Comparison of ENCODE assay signal across 45 mouse cellular contexts in genomic region chr5:87091111-87091510, GRCm38 (mm10). TPM values are rescaled to one million over a fixed set of nuclear protein-coding genes. Genes with fewer than 3 reads are reported as not detected.
"Had no signal": no experiment of that assay in that cellular context is flagged by ENCODE, and none has a peak within 500 bp of the region (broad histone marks: within the 10 kb centered on the region; RNA-seq: fewer than 3 reads in every experiment).

No protein-coding gene starts in this region.

- H3K4me1 ChIP-seq: limb, embryonic 10.5 days; limb, embryonic 12.5 days; limb, embryonic 13.5 days; limb, embryonic 15.5 days; liver, embryonic 12.5 days; liver, embryonic 15.5 days; lung, embryonic 15.5 days; megakaryocyte, embryonic 14.5 days; midbrain, embryonic 10.5 days; midbrain, embryonic 12.5 days; midbrain, embryonic 13.5 days; midbrain, embryonic 15.5 days; neural tube, embryonic 12.5 days had no signal

- H3K27ac ChIP-seq: left cerebral cortex, adult 2 months; limb, embryonic 10.5 days; limb, embryonic 12.5 days; limb, embryonic 13.5 days; limb, embryonic 15.5 days; liver, embryonic 12.5 days; liver, embryonic 13.5 days; liver, embryonic 14.5 days; liver, embryonic 15.5 days; lung, embryonic 15.5 days; macrophage; midbrain, embryonic 10.5 days; midbrain, embryonic 12.5 days; midbrain, embryonic 13.5 days; midbrain, embryonic 15.5 days; neural tube, embryonic 12.5 days had no signal

- H3K4me3 ChIP-seq: left cerebral cortex, adult 2 months; limb, embryonic 10.5 days; limb, embryonic 12.5 days; limb, embryonic 13.5 days; limb, embryonic 15.5 days; liver, embryonic 12.5 days; liver, embryonic 13.5 days; liver, embryonic 15.5 days; lung, embryonic 15.5 days; megakaryocyte, embryonic 14.5 days; midbrain, embryonic 10.5 days; midbrain, embryonic 12.5 days; midbrain, embryonic 13.5 days; midbrain, embryonic 15.5 days; myocyte; neural tube, embryonic 12.5 days had no signal

- H3K36me3 ChIP-seq: limb, embryonic 10.5 days; limb, embryonic 12.5 days; limb, embryonic 13.5 days; limb, embryonic 15.5 days; liver, embryonic 12.5 days; liver, embryonic 13.5 days; liver, embryonic 15.5 days; lung, embryonic 15.5 days; midbrain, embryonic 10.5 days; midbrain, embryonic 12.5 days; midbrain, embryonic 13.5 days; midbrain, embryonic 15.5 days; neural tube, embryonic 12.5 days had no signal

- DNase-seq: left cerebral cortex, postnatal 4 days; liver, embryonic 13.5 days; liver, postnatal 0 days; lung, adult 18-20 months; lung, adult 2 months; lung, embryonic 14.5 days; lung, postnatal 10 days; lung, postnatal 14 days; lung, postnatal 36 days; lung, postnatal 4 days; midbrain, embryonic 14.5 days had no signal

- H3K27me3 ChIP-seq: limb, embryonic 12.5 days; limb, embryonic 13.5 days; limb, embryonic 15.5 days; liver, embryonic 12.5 days; liver, embryonic 13.5 days; liver, embryonic 15.5 days; lung, embryonic 15.5 days; megakaryocyte, embryonic 14.5 days; midbrain, embryonic 12.5 days; midbrain, embryonic 13.5 days; midbrain, embryonic 15.5 days; neural tube, embryonic 12.5 days had no signal

- H3K9ac ChIP-seq: limb, embryonic 12.5 days; limb, embryonic 13.5 days; limb, embryonic 15.5 days; liver, embryonic 12.5 days; liver, embryonic 13.5 days; liver, embryonic 14.5 days; liver, embryonic 15.5 days; liver, postnatal 0 days; lung, embryonic 14.5 days; lung, embryonic 15.5 days; midbrain, embryonic 12.5 days; midbrain, embryonic 13.5 days; midbrain, embryonic 15.5 days; neural tube, embryonic 12.5 days had no signal

RNA-seq across cellular contexts. Expression of gene Ugt2b36, which starts 1.2 kb away (rescaled TPM):
- total RNA-seq: left cerebral cortex, adult 2 months; left cerebral cortex, adult 8-10 months; left cerebral cortex, postnatal 10 days; left cerebral cortex, postnatal 14 days; left cerebral cortex, postnatal 25 days; left cerebral cortex, postnatal 36 days; left cerebral cortex, postnatal 4 days; megakaryocyte progenitor cell, adult 5-6 weeks; megakaryocyte, adult 5-6 weeks; megakaryocyte-erythroid progenitor cell, adult 5-6 weeks; midbrain, postnatal 0 days; monocyte, adult 5-6 weeks had no signal
- polyA plus RNA-seq: limb, embryonic 10.5 days; limb, embryonic 11.5 days; limb, embryonic 12.5 days; limb, embryonic 13.5 days; limb, embryonic 14.5 days; limb, embryonic 15.5 days; lung, embryonic 14.5 days; lung, embryonic 15.5 days; lung, embryonic 16.5 days; lung, postnatal 0 days; macrophage; midbrain, embryonic 10.5 days; midbrain, embryonic 11.5 days; midbrain, embryonic 12.5 days; midbrain, embryonic 13.5 days; midbrain, embryonic 14.5 days; midbrain, embryonic 15.5 days; midbrain, embryonic 16.5 days; midbrain, postnatal 0 days; myocyte; neural tube, embryonic 11.5 days; neural tube, embryonic 12.5 days had no signal

RNA-seq across cellular contexts. Expression of gene Ugt2b5, which starts 49.0 kb away (rescaled TPM):
- total RNA-seq: left cerebral cortex, adult 2 months; left cerebral cortex, adult 8-10 months; left cerebral cortex, postnatal 10 days; left cerebral cortex, postnatal 14 days; left cerebral cortex, postnatal 25 days; left cerebral cortex, postnatal 36 days; left cerebral cortex, postnatal 4 days; megakaryocyte progenitor cell, adult 5-6 weeks; megakaryocyte, adult 5-6 weeks; megakaryocyte-erythroid progenitor cell, adult 5-6 weeks; monocyte, adult 5-6 weeks had no signal
- polyA plus RNA-seq: limb, embryonic 10.5 days; limb, embryonic 11.5 days; limb, embryonic 12.5 days; limb, embryonic 13.5 days; limb, embryonic 14.5 days; limb, embryonic 15.5 days; lung, embryonic 14.5 days; lung, embryonic 15.5 days; lung, embryonic 16.5 days; lung, postnatal 0 days; macrophage; midbrain, embryonic 10.5 days; midbrain, embryonic 11.5 days; midbrain, embryonic 12.5 days; midbrain, embryonic 13.5 days; midbrain, embryonic 14.5 days; midbrain, embryonic 16.5 days; midbrain, postnatal 0 days; myocyte; neural tube, embryonic 11.5 days; neural tube, embryonic 12.5 days had no signal
